Mouse (Mus musculus): ENCODE measurements around the gene Schip1. TPM values are rescaled to one million over a fixed set of nuclear protein-coding genes. Genes with fewer than 3 reads are reported as not detected.

The Schip1 gene
- polyA plus RNA-seq, 2 experiments: 12.1 to 18.9 TPM

GRCm38 (mm10) chr3:68499532-68500152 is 435.0 kb downstream of the Schip1 start:
- 84% methylated on average over 6 of the region's 6 CpGs for WGBS
- no peaks in the 10 kb centered on the region for H3K36me3 ChIP-seq (ENCODE audit: control insufficient read depth, insufficient read depth, low read length)
- no peaks in the 10 kb centered on the region for H3K9me3 ChIP-seq (ENCODE audit: control insufficient read depth, low read length)
- no peak for DNase-seq (ENCODE audit: low spot score)
- H3K4me2 ChIP-seq (replicated peaks; ENCODE audit: low read depth, low read length, severe bottlenecking): no peak overlapping the region
- peaks cover 8% of the 10 kb centered on the region for H3K4me1 ChIP-seq (ENCODE audit: control insufficient read depth, insufficient read depth, low read length)
- TF ChIP-seq POLR2A (IDR thresholded peaks at IDR 0.05; ENCODE audit: borderline replicate concordance, extremely low read depth, insufficient read depth, insufficient read length): no peak
- no peak overlapping the region for H3K4me3 ChIP-seq (replicated peaks; ENCODE audit: low read length)
- no peak overlapping the region for H3K27ac ChIP-seq (replicated peaks; ENCODE audit: low read depth, low read length)
- no peak for ATAC-seq (ENCODE audit: low FRiP score, low read depth)
- H3K27me3 ChIP-seq (ENCODE audit: control insufficient read depth, insufficient read depth, low read length): no peaks in the 10 kb centered on the region
- no peak overlapping the region for H3K9ac ChIP-seq (ENCODE audit: low read depth, low read length, severe bottlenecking)

- DNase-seq (ENCODE audit: low spot score) (no peak), ATAC-seq (ENCODE audit: low FRiP score, low read depth) (no peak)
- H3K9me3 ChIP-seq (ENCODE audit: control insufficient read depth, low read length): no peaks in the 10 kb centered on the region
- 89% methylated on average over 3 of the region's 3 CpGs for WGBS
- no peak for TF ChIP-seq POLR2A (IDR thresholded peaks at IDR 0.05; ENCODE audit: borderline replicate concordance, extremely low read depth, insufficient read depth, insufficient read length)
- H3K27ac ChIP-seq (replicated peaks; ENCODE audit: low read depth, low read length): no peak overlapping the region
- H3K36me3 ChIP-seq (ENCODE audit: control insufficient read depth, insufficient read depth, low read length): no peaks in the 10 kb centered on the region
- no peak overlapping the region for H3K9ac ChIP-seq (ENCODE audit: low read depth, low read length, severe bottlenecking)
- H3K27me3 ChIP-seq (ENCODE audit: control insufficient read depth, insufficient read depth, low read length): no peaks in the 10 kb centered on the region
- H3K4me1 ChIP-seq (ENCODE audit: control insufficient read depth, insufficient read depth, low read length): 0 out of 2 replicates have a peak, but pooled peaks cover 8% of the 10 kb centered on the region
- H3K4me2 ChIP-seq (replicated peaks; ENCODE audit: low read depth, low read length, severe bottlenecking): no peak overlapping the region
- H3K4me3 ChIP-seq (replicated peaks; ENCODE audit: low read length): no peak overlapping the region
Observed at GRCm38 (mm10) chr3:68504838-68505237, 440.2 kb downstream of the Schip1 start.

GRCm38 (mm10) chr3:68506769-68507318 is 442.2 kb downstream of the Schip1 start:
- Histone ChIP-seq H3K27me3 (ENCODE audit: control insufficient read depth, insufficient read depth, low read length) (no peaks in the 10 kb centered on the region), H3K36me3 (ENCODE audit: control insufficient read depth, insufficient read depth, low read length) (no peaks in the 10 kb centered on the region), H3K4me2 (replicated peaks; ENCODE audit: low read depth, low read length, severe bottlenecking) (no peak overlapping the region), H3K9me3 (ENCODE audit: control insufficient read depth, low read length) (no peaks in the 10 kb centered on the region), H3K4me3 (replicated peaks; ENCODE audit: low read length) (no peak overlapping the region), H3K9ac (ENCODE audit: low read depth, low read length, severe bottlenecking) (no peak overlapping the region), H3K4me1 (ENCODE audit: control insufficient read depth, insufficient read depth, low read length) (0 out of 2 replicates have a peak, but pooled peaks cover 8% of the 10 kb centered on the region), H3K27ac (replicated peaks; ENCODE audit: low read depth, low read length) (no peak overlapping the region)
- DNase-seq (ENCODE audit: low spot score) (peak; percentile 62), ATAC-seq (ENCODE audit: low FRiP score, low read depth) (no peak)
- whole genome bisulfite sequencing: 52% methylated on average over 7 of the region's 7 CpGs
- no peak for TF ChIP-seq POLR2A (IDR thresholded peaks at IDR 0.05; ENCODE audit: borderline replicate concordance, extremely low read depth, insufficient read depth, insufficient read length)

- no peak overlapping the region for H3K4me2 ChIP-seq (replicated peaks; ENCODE audit: low read depth, low read length, severe bottlenecking)
- H3K27me3 ChIP-seq (ENCODE audit: control insufficient read depth, insufficient read depth, low read length): no peaks in the 10 kb centered on the region
- no peak overlapping the region for H3K9ac ChIP-seq (ENCODE audit: low read depth, low read length, severe bottlenecking)
- 47% methylated on average over 6 of the region's 6 CpGs for WGBS
- no peaks in the 10 kb centered on the region for H3K36me3 ChIP-seq (ENCODE audit: control insufficient read depth, insufficient read depth, low read length)
- 0 out of 2 replicates have a peak, but pooled peaks cover 8% of the 10 kb centered on the region for H3K4me1 ChIP-seq (ENCODE audit: control insufficient read depth, insufficient read depth, low read length)
- ATAC-seq (ENCODE audit: low FRiP score, low read depth) (peak; percentile 12; the same call in 1 of the 2 replicates), DNase-seq (ENCODE audit: low spot score) (no peak)
- H3K27ac ChIP-seq (replicated peaks; ENCODE audit: low read depth, low read length): no peak overlapping the region
- no peak overlapping the region for H3K4me3 ChIP-seq (replicated peaks; ENCODE audit: low read length)
- no peaks in the 10 kb centered on the region for H3K9me3 ChIP-seq (ENCODE audit: control insufficient read depth, low read length)
- no peak for TF ChIP-seq POLR2A (IDR thresholded peaks at IDR 0.05; ENCODE audit: borderline replicate concordance, extremely low read depth, insufficient read depth, insufficient read length)
Observed at GRCm38 (mm10) chr3:68508629-68509028, 444.0 kb downstream of the Schip1 start.

- Histone ChIP-seq H3K27ac (replicated peaks; ENCODE audit: low read depth, low read length) (no peak overlapping the region), H3K4me2 (replicated peaks; ENCODE audit: low read depth, low read length, severe bottlenecking) (no peak overlapping the region), H3K4me1 (ENCODE audit: control insufficient read depth, insufficient read depth, low read length) (0 out of 2 replicates have a peak, but pooled peaks cover 8% of the 10 kb centered on the region), H3K9me3 (ENCODE audit: control insufficient read depth, low read length) (no peaks in the 10 kb centered on the region), H3K36me3 (ENCODE audit: control insufficient read depth, insufficient read depth, low read length) (no peaks in the 10 kb centered on the region), H3K9ac (ENCODE audit: low read depth, low read length, severe bottlenecking) (no peak overlapping the region), H3K27me3 (ENCODE audit: control insufficient read depth, insufficient read depth, low read length) (no peaks in the 10 kb centered on the region), H3K4me3 (replicated peaks; ENCODE audit: low read length) (no peak overlapping the region)
- 93% methylated on average over 5 of the region's 5 CpGs for WGBS
- no peak for TF ChIP-seq POLR2A (IDR thresholded peaks at IDR 0.05; ENCODE audit: borderline replicate concordance, extremely low read depth, insufficient read depth, insufficient read length)
- ATAC-seq (ENCODE audit: low FRiP score, low read depth) (no peak), DNase-seq (ENCODE audit: low spot score) (no peak)
Observed at GRCm38 (mm10) chr3:68510872-68511271, 446.3 kb downstream of the Schip1 start.
